Mouse (Mus musculus): ENCODE measurements around the gene Osbpl9. TPM values are rescaled to one million over a fixed set of nuclear protein-coding genes. Genes with fewer than 3 reads are reported as not detected.

Gene Osbpl9
- polyA plus RNA-seq, 2 experiments = 17.7 to 25.4 TPM

GRCm38 (mm10) chr4:109125746-109126425 lies 76.2 kb downstream of the Osbpl9 start:
- 61% methylated on average over 2 of the region's 2 CpGs for WGBS (ENCODE audit: insufficient replicate concordance)
- Histone ChIP-seq H3K4me1 (replicated peaks; ENCODE audit: control insufficient read depth in 2 of 2, insufficient read depth in 2 of 2, low read length in 1 of 2) (peaks cover 0 to 5% of the 10 kb centered on the region in 2 experiments; a peak in 1 of 4 replicates), H3K36me3 (replicated peaks; ENCODE audit: control insufficient read depth, insufficient read depth, low read depth) (no peaks in the 10 kb centered on the region), H3K4me3 (ENCODE audit: insufficient read depth in 1 of 2, low read depth in 2 of 2, low read length in 2 of 2) (no peak overlapping the region), H3K4me2 (ENCODE audit: low read depth) (no peak overlapping the region), H3K27me3 (ENCODE audit: control insufficient read depth, insufficient read depth, low read length) (no peaks in the 10 kb centered on the region), H3K27ac (no peak overlapping the region), H3K9ac (replicated peaks) (no peak overlapping the region), H3K9me3 (ENCODE audit: control insufficient read depth, low read length) (no peaks in the 10 kb centered on the region)
- ATAC-seq (ENCODE audit: insufficient read depth) = no peak
- no peak for DNase-seq (ENCODE audit: low read depth in 3 of 3, low spot score in 3 of 3)
- TF ChIP-seq CTCF (IDR thresholded peaks at IDR 0.05; ENCODE audit: low read depth) (no peak), EP300 (IDR thresholded peaks at IDR 0.05; ENCODE audit: low read depth) (no peak)

- 31% methylated on average over 4 of the region's 4 CpGs for WGBS (ENCODE audit: insufficient replicate concordance)
- Histone ChIP-seq H3K4me2 (ENCODE audit: low read depth) (no peak overlapping the region), H3K4me3 (ENCODE audit: insufficient read depth in 1 of 2, low read depth in 2 of 2, low read length in 2 of 2) (no peak overlapping the region), H3K36me3 (replicated peaks; ENCODE audit: control insufficient read depth, insufficient read depth, low read depth) (no peaks in the 10 kb centered on the region), H3K27ac (no peak overlapping the region), H3K9ac (replicated peaks) (no peak overlapping the region), H3K9me3 (ENCODE audit: control insufficient read depth, low read length) (no peaks in the 10 kb centered on the region), H3K4me1 (replicated peaks; ENCODE audit: control insufficient read depth in 2 of 2, insufficient read depth in 2 of 2, low read length in 1 of 2) (peaks cover 4 to 9% of the 10 kb centered on the region in 2 experiments; a peak in 2 of 4 replicates), H3K27me3 (ENCODE audit: control insufficient read depth, insufficient read depth, low read length) (no peaks in the 10 kb centered on the region)
- DNase-seq (ENCODE audit: low read depth in 3 of 3, low spot score in 3 of 3) (no peak), ATAC-seq (ENCODE audit: insufficient read depth) (no peak)
- TF ChIP-seq EP300 (IDR thresholded peaks at IDR 0.05; ENCODE audit: low read depth) (no peak), CTCF (IDR thresholded peaks at IDR 0.05; ENCODE audit: low read depth) (no peak)
These were observed 79.1 kb downstream of the Osbpl9 start for GRCm38 (mm10) chr4:109122830-109123555.

GRCm38 (mm10) chr4:109120735-109121134 lies 81.3 kb downstream of the Osbpl9 start:
- DNase-seq (ENCODE audit: low read depth in 3 of 3, low spot score in 3 of 3) = no peak
- TF ChIP-seq EP300 (IDR thresholded peaks at IDR 0.05; ENCODE audit: low read depth) = no peak
- no peak for TF ChIP-seq CTCF (IDR thresholded peaks at IDR 0.05; ENCODE audit: low read depth)

GRCm38 (mm10) chr4:109119641-109120125 lies 82.4 kb downstream of the Osbpl9 start:
- Histone ChIP-seq H3K4me3 (ENCODE audit: insufficient read depth in 1 of 2, low read depth in 2 of 2, low read length in 2 of 2) (no peak overlapping the region), H3K9ac (replicated peaks) (no peak overlapping the region), H3K9me3 (ENCODE audit: control insufficient read depth, low read length) (no peaks in the 10 kb centered on the region), H3K27me3 (ENCODE audit: control insufficient read depth, insufficient read depth, low read length) (no peaks in the 10 kb centered on the region), H3K4me1 (replicated peaks; ENCODE audit: control insufficient read depth in 2 of 2, insufficient read depth in 2 of 2, low read length in 1 of 2) (peaks cover 13 to 19% of the 10 kb centered on the region in 2 experiments), H3K4me2 (ENCODE audit: low read depth) (no peak overlapping the region), H3K27ac (no peak overlapping the region), H3K36me3 (replicated peaks; ENCODE audit: control insufficient read depth, insufficient read depth, low read depth) (no peaks in the 10 kb centered on the region)
- TF ChIP-seq EP300 (IDR thresholded peaks at IDR 0.05; ENCODE audit: low read depth) = no peak
- TF ChIP-seq CTCF (IDR thresholded peaks at IDR 0.05; ENCODE audit: low read depth) = no peak
- DNase-seq (ENCODE audit: low read depth in 3 of 3, low spot score in 3 of 3) (no peak), ATAC-seq (ENCODE audit: insufficient read depth) (no peak)
- WGBS (ENCODE audit: insufficient replicate concordance) = 63% methylated on average over 5 of the region's 5 CpGs

More at GRCm38 (mm10) chr4:109120735-109121134, 81.3 kb downstream of the Osbpl9 start:
- Histone ChIP-seq H3K9ac (replicated peaks) (no peak overlapping the region), H3K27me3 (ENCODE audit: control insufficient read depth, insufficient read depth, low read length) (no peaks in the 10 kb centered on the region), H3K9me3 (ENCODE audit: control insufficient read depth, low read length) (no peaks in the 10 kb centered on the region), H3K4me2 (ENCODE audit: low read depth) (no peak overlapping the region), H3K4me3 (ENCODE audit: insufficient read depth in 1 of 2, low read depth in 2 of 2, low read length in 2 of 2) (no peak overlapping the region), H3K4me1 (replicated peaks; ENCODE audit: control insufficient read depth in 2 of 2, insufficient read depth in 2 of 2, low read length in 1 of 2) (peaks cover 13 to 15% of the 10 kb centered on the region in 2 experiments), H3K36me3 (replicated peaks; ENCODE audit: control insufficient read depth, insufficient read depth, low read depth) (no peaks in the 10 kb centered on the region), H3K27ac (no peak overlapping the region)
- no peak for ATAC-seq (ENCODE audit: insufficient read depth)
- WGBS (ENCODE audit: insufficient replicate concordance) = 41% methylated on average over 6 of the region's 6 CpGs

GRCm38 (mm10) chr4:109118327-109118659 lies 83.8 kb downstream of the Osbpl9 start:
- Histone ChIP-seq H3K4me1 (replicated peaks; ENCODE audit: control insufficient read depth in 2 of 2, insufficient read depth in 2 of 2, low read length in 1 of 2) (peaks cover 13 to 19% of the 10 kb centered on the region in 2 experiments), H3K9ac (replicated peaks) (peak overlapping the region; percentile 80), H3K36me3 (replicated peaks; ENCODE audit: control insufficient read depth, insufficient read depth, low read depth) (no peaks in the 10 kb centered on the region), H3K27me3 (ENCODE audit: control insufficient read depth, insufficient read depth, low read length) (no peaks in the 10 kb centered on the region), H3K27ac (peak overlapping the region; percentile 19), H3K4me2 (ENCODE audit: low read depth) (peak overlapping the region; percentile 90), H3K4me3 (ENCODE audit: insufficient read depth in 1 of 2, low read depth in 2 of 2, low read length in 2 of 2) (peak overlapping the region; percentile 65 to 79), H3K9me3 (ENCODE audit: control insufficient read depth, low read length) (no peaks in the 10 kb centered on the region)
- no peak for DNase-seq (ENCODE audit: low read depth in 3 of 3, low spot score in 3 of 3)
- 6% methylated on average over 6 of the region's 6 CpGs for WGBS (ENCODE audit: insufficient replicate concordance)
- no peak for TF ChIP-seq CTCF (IDR thresholded peaks at IDR 0.05; ENCODE audit: low read depth)
- no peak for TF ChIP-seq EP300 (IDR thresholded peaks at IDR 0.05; ENCODE audit: low read depth)
- ATAC-seq (ENCODE audit: insufficient read depth) = peak; percentile 42
